21 mouse cellular contexts compared by ENCODE assay signal in genomic region chr3:138002545-138002944, GRCm38 (mm10). TPM values are rescaled to one million over a fixed set of nuclear protein-coding genes. Genes with fewer than 3 reads are reported as not detected.
DNase-seq lines count a peak whose midpoint lies in the region; ATAC-seq lines count a peak whose summit lies in the region.
"Had no signal": no experiment of that assay in that cellular context is flagged by ENCODE, and none has a peak within 500 bp of the region (broad histone marks: within the 10 kb centered on the region; RNA-seq: fewer than 3 reads in every experiment).

No protein-coding gene starts in this region.

- DNase-seq in thymus, postnatal 14 days, result no peak
- DNase-seq in embryo, embryonic 11 days, result no peak
- DNase-seq: adrenal gland, adult 2 months; adrenal gland, postnatal 10 days; adrenal gland, postnatal 25 days; B cell, adult 2 months; cerebellum, adult 11 months; cerebellum, adult 18-20 months; cerebellum, adult 8-10 months; cerebellum, adult 9-11 months; cerebellum, postnatal 14 days; forebrain, postnatal 0 days had no signal

- peaks cover 56% of the 10 kb centered on the region for H3K4me1 ChIP-seq in megakaryocyte, embryonic 14.5 days

- ATAC-seq in megakaryocyte, adult 5-6 weeks (ENCODE audit: poor library complexity, severe bottlenecking), result no peak
- ATAC-seq in granulocyte monocyte progenitor cell, adult 5-6 weeks (replicated peaks; ENCODE audit: poor library complexity, severe bottlenecking), result peak; percentile 38
- ATAC-seq in megakaryocyte progenitor cell, adult 5-6 weeks (replicated peaks; ENCODE audit: poor library complexity), result peak; percentile 40; the same call in 1 of the 2 replicates
- ATAC-seq in monocyte, adult 5-6 weeks (replicated peaks; ENCODE audit: insufficient number of reproducible peaks, low FRiP score, low TSS enrichment, poor library complexity, severe bottlenecking), result no peak
- ATAC-seq: forebrain, embryonic 13.5 days; forebrain, embryonic 15.5 days; forebrain, postnatal 0 days had no signal

- H3K9me3 ChIP-seq in megakaryocyte, embryonic 14.5 days, result peaks cover 7% of the 10 kb centered on the region
- H3K9me3 ChIP-seq: forebrain, embryonic 15.5 days had no signal

- peaks cover 5% of the 10 kb centered on the region for H3K36me3 ChIP-seq in megakaryocyte, embryonic 14.5 days (replicated peaks; ENCODE audit: low read length)
- H3K36me3 ChIP-seq: embryonic facial prominence, embryonic 10.5 days; embryonic facial prominence, embryonic 12.5 days; forebrain, embryonic 15.5 days had no signal

- peak overlapping the region; percentile 55 for H3K4me3 ChIP-seq in megakaryocyte, embryonic 14.5 days (replicated peaks)
- H3K4me3 ChIP-seq: embryonic facial prominence, embryonic 10.5 days; embryonic facial prominence, embryonic 12.5 days; forebrain, embryonic 13.5 days; forebrain, embryonic 15.5 days had no signal

- no peaks in the 10 kb centered on the region for H3K27me3 ChIP-seq in megakaryocyte, embryonic 14.5 days (replicated peaks)
- H3K27me3 ChIP-seq: embryonic facial prominence, embryonic 12.5 days; forebrain, embryonic 13.5 days; forebrain, embryonic 15.5 days had no signal

RNA-seq across cellular contexts. Expression of gene Dapp1, which starts 21.2 kb away (rescaled TPM):
- 8.0 and 32.0 TPM in 2 replicates for polyA plus RNA-seq in megakaryocyte, embryonic 14.5 days (2012; ENCODE audit: insufficient read depth, low replicate concordance)
- total RNA-seq in megakaryocyte, adult 5-6 weeks (2015), result 74.2 and 74.8 TPM in 2 replicates
- total RNA-seq in megakaryocyte, adult 5-6 weeks (2017), result 95.7 and 112 TPM in 2 replicates
- total RNA-seq in granulocyte monocyte progenitor cell, adult 5-6 weeks (2014; fragmentation: Nextera tagmentation), result 116 and 120 TPM in 2 replicates
- total RNA-seq in granulocyte monocyte progenitor cell, adult 5-6 weeks (2017), result 125 and 126 TPM in 2 replicates
- total RNA-seq in megakaryocyte progenitor cell, adult 5-6 weeks (2015), result 79.2 and 99.7 TPM in 2 replicates
- 129 and 154 TPM in 2 replicates for total RNA-seq in megakaryocyte progenitor cell, adult 5-6 weeks (2017)
- total RNA-seq in monocyte, adult 5-6 weeks (2017), result 99.7 to 113 TPM (median 103 TPM) in 3 replicates

Comparison
In these comparisons a context has a peak if more than half of its experiments do, and no peak if none do; other contexts are left out.
1. ATAC-seq: peak in granulocyte monocyte progenitor cell, adult 5-6 weeks (single experiment) and megakaryocyte progenitor cell, adult 5-6 weeks (single experiment); none in megakaryocyte, adult 5-6 weeks (single experiment) and monocyte, adult 5-6 weeks (single experiment).